8 mouse cellular contexts compared by ENCODE assay signal in the genomic region with DNA sequence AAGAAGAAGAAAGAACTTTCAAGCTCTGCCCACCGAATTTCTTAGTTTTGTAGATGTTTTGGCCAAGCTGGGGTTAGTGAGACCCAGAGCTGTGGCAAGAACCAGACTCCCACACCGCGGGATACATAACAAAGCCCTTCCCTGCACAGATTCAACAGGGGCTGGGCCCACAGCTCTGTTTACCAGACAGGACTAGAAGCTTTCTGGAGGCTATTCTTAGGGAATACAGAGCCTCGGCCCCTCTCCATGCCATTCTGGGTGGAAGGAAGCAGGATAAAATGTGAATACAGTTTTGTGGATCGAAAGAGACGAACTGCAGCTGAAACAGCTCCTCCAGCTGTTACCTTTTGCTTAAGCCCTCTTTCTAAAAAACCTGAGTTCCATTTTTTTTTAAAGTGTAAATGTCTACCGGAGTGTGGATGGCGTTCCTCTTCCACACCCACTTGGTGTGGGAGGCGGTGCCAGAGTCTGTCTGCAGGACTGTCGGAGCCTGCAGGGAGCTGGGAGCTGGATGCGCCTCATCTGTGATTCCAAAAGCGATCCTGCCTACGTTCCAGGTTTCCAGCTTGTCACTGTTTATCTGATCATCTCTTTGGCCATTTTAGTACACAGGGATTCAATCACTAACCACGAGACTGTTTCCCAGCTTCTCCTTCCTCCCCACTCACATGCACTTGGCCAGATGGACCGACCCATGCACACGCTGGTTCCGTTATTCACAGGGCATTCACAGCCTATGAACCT. TPM values are rescaled to one million over a fixed set of nuclear protein-coding genes. Genes with fewer than 3 reads are reported as not detected.
DNase-seq lines count a peak whose midpoint lies in the region; ATAC-seq and TF ChIP-seq lines count a peak whose summit lies in the region.

No protein-coding gene starts in this region.

- intact Hi-C loops in left cerebral cortex, postnatal 36 days (cut with DNase I), result loop anchor here (2.0 to 5.0 kb wide), 2 partner anchors 35 to 93 kb away; no protein-coding TSS in a partner anchor

- H3K79me2 ChIP-seq in liver, adult 2 months (ENCODE audit: control insufficient read depth, insufficient read depth, low read length), result no peaks in the 10 kb centered on the region

- peak overlapping the region; percentile 99 for H3K4me2 ChIP-seq in embryonic facial prominence, embryonic 12.5 days (replicated peaks)
- H3K4me2 ChIP-seq in heart, embryonic 16.5 days (ENCODE audit: low read depth, low read length), result peak overlapping the region; percentile 85
- peak overlapping the region; percentile 98 for H3K4me2 ChIP-seq in neural tube, embryonic 15.5 days

- H3K36me3 ChIP-seq in liver, adult 2 months (ENCODE audit: control insufficient read depth, insufficient read depth, low read length), result no peaks in the 10 kb centered on the region
- no peaks in the 10 kb centered on the region for H3K36me3 ChIP-seq in embryonic facial prominence, embryonic 12.5 days
- H3K36me3 ChIP-seq in heart, embryonic 16.5 days (ENCODE audit: control insufficient read depth, insufficient read depth), result no peaks in the 10 kb centered on the region
- H3K36me3 ChIP-seq in neural tube, embryonic 15.5 days, result no peaks in the 10 kb centered on the region

- H3K9ac ChIP-seq in liver, adult 2 months (ENCODE audit: low read depth, low read length), result no peak overlapping the region
- H3K9ac ChIP-seq in embryonic facial prominence, embryonic 12.5 days, result peak overlapping the region; percentile 55; the same call in 1 of the 2 replicates
- H3K9ac ChIP-seq in heart, embryonic 16.5 days (ENCODE audit: low read length), result no peak overlapping the region; the same call in 1 of the 2 replicates
- H3K9ac ChIP-seq in neural tube, embryonic 15.5 days (replicated peaks), result peak overlapping the region; percentile 70

- peaks cover 10% of the 10 kb centered on the region for H3K27me3 ChIP-seq in liver, adult 2 months (ENCODE audit: control insufficient read depth, insufficient read depth, low read length)
- peaks cover 45% of the 10 kb centered on the region for H3K27me3 ChIP-seq in embryonic facial prominence, embryonic 12.5 days
- peaks cover 42% of the 10 kb centered on the region for H3K27me3 ChIP-seq in heart, embryonic 16.5 days (ENCODE audit: control insufficient read depth, insufficient read depth, low read length)
- H3K27me3 ChIP-seq in neural tube, embryonic 15.5 days (replicated peaks), result peaks cover 12% of the 10 kb centered on the region; the same call in 1 of the 2 replicates

- DNase-seq in liver, adult 2 months (ENCODE audit: extremely low read depth, low read depth, low spot score), result no peak
- no peak for DNase-seq in liver
- peak; percentile 77 to 81 for DNase-seq in left cerebral cortex, postnatal 36 days (ENCODE audit: low spot score in 2 of 2)
- DNase-seq in adrenal gland, postnatal 25 days, result no peak
- DNase-seq in spleen, postnatal 10 days (ENCODE audit: low spot score in 2 of 2), result no peak

- ATAC-seq in embryonic facial prominence, embryonic 12.5 days (ENCODE audit: insufficient number of reproducible peaks, insufficient read depth, low FRiP score, low TSS enrichment), result no peak
- no peak for ATAC-seq in heart, embryonic 16.5 days (replicated peaks; ENCODE audit: extremely low read depth, insufficient read depth, low FRiP score)
- peak; percentile 61; the same call in 1 of the 2 replicates for ATAC-seq in neural tube, embryonic 15.5 days (ENCODE audit: low FRiP score)

- H3K9me3 ChIP-seq in embryonic facial prominence, embryonic 12.5 days, result no peaks in the 10 kb centered on the region
- no peaks in the 10 kb centered on the region for H3K9me3 ChIP-seq in heart, embryonic 16.5 days (replicated peaks; ENCODE audit: control insufficient read depth, low read length)
- H3K9me3 ChIP-seq in neural tube, embryonic 15.5 days (replicated peaks), result no peaks in the 10 kb centered on the region

- H3K4me3 ChIP-seq in liver, adult 2 months (ENCODE audit: insufficient read depth, low read depth, low read length), result peak overlapping the region; percentile 25; the same call in 1 of the 2 replicates
- H3K4me3 ChIP-seq in embryonic facial prominence, embryonic 12.5 days, result peak overlapping the region; percentile 59
- peak overlapping the region; percentile 55 for H3K4me3 ChIP-seq in heart, embryonic 16.5 days (ENCODE audit: low read length)
- peak overlapping the region; percentile 64 for H3K4me3 ChIP-seq in neural tube, embryonic 15.5 days (replicated peaks)

- 30% methylated on average over 17 of the region's 17 CpGs for WGBS in liver, adult 2 months
- 19% methylated on average over 17 of the region's 17 CpGs for WGBS in embryonic facial prominence, embryonic 12.5 days
- 20% methylated on average over 17 of the region's 17 CpGs for WGBS in heart, embryonic 16.5 days
- 15% methylated on average over 17 of the region's 17 CpGs for WGBS in neural tube, embryonic 15.5 days

- no peaks in the 10 kb centered on the region for H3K4me1 ChIP-seq in liver, adult 2 months (ENCODE audit: control insufficient read depth, insufficient read depth, low read length)
- H3K4me1 ChIP-seq in embryonic facial prominence, embryonic 12.5 days, result peaks cover 11% of the 10 kb centered on the region
- H3K4me1 ChIP-seq in heart, embryonic 16.5 days (ENCODE audit: control insufficient read depth, insufficient read depth, low read length), result peaks cover 5% of the 10 kb centered on the region
- H3K4me1 ChIP-seq in neural tube, embryonic 15.5 days, result peaks cover 31% of the 10 kb centered on the region

- TF ChIP-seq CTCF in liver, adult 2 months (IDR thresholded peaks at IDR 0.05; ENCODE audit: low read depth, low read length), result no peak

- no peak for TF ChIP-seq POLR2A in liver, adult 2 months (IDR thresholded peaks at IDR 0.05; ENCODE audit: extremely low read depth, insufficient read depth, low read length)

- H3K27ac ChIP-seq in liver, adult 2 months (replicated peaks; ENCODE audit: insufficient read depth, low read depth, low read length), result no peak overlapping the region
- H3K27ac ChIP-seq in embryonic facial prominence, embryonic 12.5 days, result no peak overlapping the region
- no peak overlapping the region for H3K27ac ChIP-seq in heart, embryonic 16.5 days (ENCODE audit: low read length)
- peak overlapping the region; percentile 74 for H3K27ac ChIP-seq in neural tube, embryonic 15.5 days (replicated peaks)

RNA-seq across cellular contexts. Expression of gene Creg2, which starts 1.4 kb away (rescaled TPM):
- not detected in 2 replicates for total RNA-seq in liver, adult 2 months (2014; rRNA removed)
- polyA plus RNA-seq in liver, adult 2 months (2012; rRNA removed), result not detected in 2 replicates
- polyA plus RNA-seq in embryonic facial prominence, embryonic 12.5 days (2016; fragmentation: Nextera tagmentation; extraction: Ambion mirVana), result 0.26 and 0.29 TPM in 2 replicates
- 0.05 TPM in 2 replicates for polyA plus RNA-seq in heart, embryonic 16.5 days (2015; fragmentation: Nextera tagmentation; extraction: Ambion mirVana)
- 10 to 100 TPM; 83.7 to 91.5 TPM for total RNA-seq in left cerebral cortex, postnatal 36 days (2021)
- polyA plus RNA-seq in neural tube, embryonic 15.5 days (2015; fragmentation: Nextera tagmentation; extraction: Ambion mirVana), result 11.0 and 12.6 TPM in 2 replicates
- 0.14 and 0.18 TPM in 2 replicates for total RNA-seq in adrenal gland, postnatal 25 days (2021)

Comparison
In these comparisons a context has a peak if more than half of its experiments do, and no peak if none do; other contexts are left out.
1. DNase-seq: peak in left cerebral cortex, postnatal 36 days (2 of 2); none in liver, adult 2 months (single experiment), liver (single experiment), adrenal gland, postnatal 25 days (single experiment) and spleen, postnatal 10 days (0 of 2).
2. H3K9ac ChIP-seq: peak in embryonic facial prominence, embryonic 12.5 days (single experiment) and neural tube, embryonic 15.5 days (single experiment); none in liver, adult 2 months (single experiment) and heart, embryonic 16.5 days (single experiment).
3. Peak in every context shown above with its lines, with median percentiles within 50 percentile points of each other: H3K4me3 ChIP-seq and H3K4me2 ChIP-seq.